Mouse (Mus musculus): ENCODE data around the gene Slc9a4. TPM values are rescaled to one million over a fixed set of nuclear protein-coding genes. Genes with fewer than 3 reads are reported as not detected.

Gene Slc9a4
- polyA plus RNA-seq, 1 experiment from 2014 or later, result not detected

DNA sequence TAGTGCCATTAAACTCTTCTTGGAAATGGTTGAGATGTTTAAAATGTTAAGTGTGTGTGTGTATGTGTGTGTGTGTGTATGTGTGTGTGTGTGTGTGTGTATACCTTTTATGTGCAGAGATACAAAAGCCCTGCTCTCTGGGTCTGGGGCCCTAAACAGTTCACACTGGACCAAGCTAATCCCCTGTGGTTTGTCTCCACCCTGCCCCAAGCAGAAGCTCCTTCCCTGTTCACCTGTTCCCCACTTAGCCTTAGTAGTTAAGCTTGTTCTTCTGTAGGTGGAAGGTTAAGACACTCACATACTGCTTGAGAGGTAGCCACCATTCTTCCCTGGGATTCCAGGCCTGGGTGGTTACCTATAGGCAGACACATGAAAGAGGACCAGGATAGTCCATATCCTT is 47.1 kb downstream of the Slc9a4 start:
- no peak overlapping the region for H3K4me3 ChIP-seq (ENCODE audit: low read depth, low read length)
- no peaks in the 10 kb centered on the region for H3K4me1 ChIP-seq (ENCODE audit: control insufficient read depth, low read depth, low read length)
- H3K4me2 ChIP-seq (ENCODE audit: low read depth, low read length), result no peak overlapping the region
- H3K27me3 ChIP-seq (ENCODE audit: control insufficient read depth, insufficient read depth, low read depth, low read length), result no peaks in the 10 kb centered on the region
- H3K9ac ChIP-seq (ENCODE audit: low read depth, low read length), result no peak overlapping the region
- H3K9me3 ChIP-seq (replicated peaks; ENCODE audit: control insufficient read depth, low read length), result no peaks in the 10 kb centered on the region
- no peak for ATAC-seq (ENCODE audit: low read depth)
- H3K36me3 ChIP-seq (ENCODE audit: control insufficient read depth, insufficient read depth), result no peaks in the 10 kb centered on the region
- no peak overlapping the region for H3K27ac ChIP-seq (ENCODE audit: low read length)

DNA sequence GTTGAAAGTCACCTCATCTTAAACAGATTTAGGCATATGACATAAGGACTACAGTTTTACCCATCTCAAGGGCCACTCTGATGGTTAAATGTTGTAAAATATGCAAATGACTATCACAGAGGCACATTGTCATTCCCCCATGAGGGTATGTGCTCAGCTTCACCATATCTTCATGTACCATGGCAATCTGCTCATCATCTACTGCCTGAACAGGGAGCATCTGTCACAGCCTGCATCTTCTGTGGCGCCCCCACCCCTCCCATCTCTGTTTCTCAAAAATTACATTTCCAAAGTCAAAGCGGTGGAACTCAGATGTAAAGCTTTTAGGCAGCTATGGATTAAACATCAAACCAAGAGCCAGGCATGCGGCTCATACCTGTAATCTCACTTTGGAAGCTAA is 48.6 kb downstream of the Slc9a4 start:
- no peak for ATAC-seq (ENCODE audit: low read depth)
- 63% methylated on average over 3 of the region's 3 CpGs for WGBS (ENCODE audit: insufficient replicate concordance)
- Histone ChIP-seq H3K4me3 (ENCODE audit: low read depth, low read length) (no peak overlapping the region), H3K36me3 (ENCODE audit: control insufficient read depth, insufficient read depth) (no peaks in the 10 kb centered on the region), H3K27ac (ENCODE audit: low read length) (no peak overlapping the region), H3K27me3 (ENCODE audit: control insufficient read depth, insufficient read depth, low read depth, low read length) (no peaks in the 10 kb centered on the region), H3K4me1 (ENCODE audit: control insufficient read depth, low read depth, low read length) (no peaks in the 10 kb centered on the region), H3K4me2 (ENCODE audit: low read depth, low read length) (no peak overlapping the region), H3K9me3 (replicated peaks; ENCODE audit: control insufficient read depth, low read length) (no peaks in the 10 kb centered on the region), H3K9ac (ENCODE audit: low read depth, low read length) (no peak overlapping the region)

DNA sequence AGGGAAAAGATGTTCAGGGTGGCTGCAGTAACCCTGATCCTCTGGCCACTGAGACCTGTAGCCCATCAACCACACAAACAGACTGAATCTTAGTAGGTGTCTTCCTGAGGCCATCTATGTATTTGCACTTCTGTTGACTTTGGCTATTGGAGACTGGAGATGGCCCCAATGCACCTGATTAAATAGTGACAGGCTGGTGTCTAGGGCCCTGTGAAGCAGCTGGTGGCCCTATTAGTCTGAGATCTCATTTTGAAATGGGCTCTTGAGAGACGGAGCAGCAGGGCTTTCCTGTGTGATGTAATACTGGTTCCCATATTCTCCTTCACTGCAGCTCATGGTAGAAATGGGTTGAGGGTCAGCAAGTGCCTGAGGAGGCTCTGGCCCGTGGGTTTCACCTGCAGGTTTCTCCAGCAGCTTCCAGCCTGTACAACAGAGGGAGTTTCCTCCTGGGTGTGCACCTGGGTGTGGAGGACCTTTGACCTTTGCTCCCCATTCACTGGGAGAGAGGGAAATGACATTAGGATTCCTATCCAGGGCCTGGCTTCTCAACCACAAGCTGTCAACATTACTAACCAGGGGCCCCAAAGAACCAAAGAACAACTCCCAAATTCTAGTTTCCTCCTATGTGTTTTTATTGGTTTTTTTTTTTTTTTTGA is 52.7 kb downstream of the Slc9a4 start:
- Histone ChIP-seq H3K4me2 (ENCODE audit: low read depth, low read length) (no peak overlapping the region), H3K9ac (ENCODE audit: low read depth, low read length) (no peak overlapping the region), H3K27ac (ENCODE audit: low read length) (no peak overlapping the region), H3K4me3 (ENCODE audit: low read depth, low read length) (no peak overlapping the region), H3K36me3 (ENCODE audit: control insufficient read depth, insufficient read depth) (no peaks in the 10 kb centered on the region), H3K9me3 (replicated peaks; ENCODE audit: control insufficient read depth, low read length) (no peaks in the 10 kb centered on the region), H3K4me1 (ENCODE audit: control insufficient read depth, low read depth, low read length) (no peaks in the 10 kb centered on the region), H3K27me3 (ENCODE audit: control insufficient read depth, insufficient read depth, low read depth, low read length) (no peaks in the 10 kb centered on the region)
- 23% methylated on average over 2 of the region's 2 CpGs for WGBS (ENCODE audit: insufficient replicate concordance)
- no peak for ATAC-seq (ENCODE audit: low read depth)

DNA sequence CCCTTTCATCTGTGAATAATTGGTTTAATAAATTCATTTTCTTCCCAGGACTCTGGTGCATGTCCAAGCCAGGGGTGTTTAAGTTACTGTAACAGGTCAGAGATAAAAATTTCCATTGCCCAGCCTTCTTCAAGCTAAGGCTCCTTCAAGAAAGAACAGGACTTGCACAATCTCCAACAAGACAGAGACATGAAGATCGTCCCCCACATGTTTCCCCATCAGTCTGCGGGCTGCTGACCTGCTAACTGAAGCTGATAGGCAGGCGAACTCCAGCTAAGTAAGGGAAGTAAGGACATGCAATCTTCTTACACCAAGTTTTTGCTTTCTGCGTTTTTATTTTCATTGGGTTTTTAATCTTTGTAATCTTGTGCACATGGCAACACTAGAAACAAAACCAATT is 54.7 kb downstream of the Slc9a4 start:
- H3K4me3 ChIP-seq (ENCODE audit: low read depth, low read length), result no peak overlapping the region
- no peak overlapping the region for H3K4me2 ChIP-seq (ENCODE audit: low read depth, low read length)
- no peaks in the 10 kb centered on the region for H3K9me3 ChIP-seq (replicated peaks; ENCODE audit: control insufficient read depth, low read length)
- no peaks in the 10 kb centered on the region for H3K27me3 ChIP-seq (ENCODE audit: control insufficient read depth, insufficient read depth, low read depth, low read length)
- no peak overlapping the region for H3K9ac ChIP-seq (ENCODE audit: low read depth, low read length)
- no peaks in the 10 kb centered on the region for H3K4me1 ChIP-seq (ENCODE audit: control insufficient read depth, low read depth, low read length)
- no peak overlapping the region for H3K27ac ChIP-seq (ENCODE audit: low read length)
- 46% methylated on average over 4 of the region's 4 CpGs for WGBS (ENCODE audit: insufficient replicate concordance)
- H3K36me3 ChIP-seq (ENCODE audit: control insufficient read depth, insufficient read depth), result no peaks in the 10 kb centered on the region
- no peak for ATAC-seq (ENCODE audit: low read depth)

DNA sequence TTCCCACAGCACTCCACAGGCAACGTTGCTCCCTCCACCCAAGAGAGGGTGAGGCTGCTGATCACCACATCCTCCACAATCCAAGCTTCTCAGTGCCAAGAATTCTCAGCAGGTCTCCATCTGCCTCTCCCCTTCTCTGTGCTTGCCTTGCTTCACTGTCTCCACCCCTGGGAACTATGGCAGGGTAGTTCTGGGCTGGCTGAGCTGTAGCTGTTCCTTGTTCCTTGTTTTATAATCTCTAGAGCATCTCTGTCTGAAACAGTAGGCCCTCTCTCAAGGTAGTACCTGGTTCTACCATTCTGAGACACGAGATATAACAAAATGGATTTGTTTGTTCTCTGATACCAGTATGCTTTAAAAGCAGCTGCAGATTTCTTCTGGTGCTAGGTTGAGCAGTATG is 68.4 kb downstream of the Slc9a4 start:
- no peak for ATAC-seq (ENCODE audit: low read depth)
- H3K27ac ChIP-seq (ENCODE audit: low read length), result no peak overlapping the region
- no peaks in the 10 kb centered on the region for H3K27me3 ChIP-seq (ENCODE audit: control insufficient read depth, insufficient read depth, low read depth, low read length)

DNA sequence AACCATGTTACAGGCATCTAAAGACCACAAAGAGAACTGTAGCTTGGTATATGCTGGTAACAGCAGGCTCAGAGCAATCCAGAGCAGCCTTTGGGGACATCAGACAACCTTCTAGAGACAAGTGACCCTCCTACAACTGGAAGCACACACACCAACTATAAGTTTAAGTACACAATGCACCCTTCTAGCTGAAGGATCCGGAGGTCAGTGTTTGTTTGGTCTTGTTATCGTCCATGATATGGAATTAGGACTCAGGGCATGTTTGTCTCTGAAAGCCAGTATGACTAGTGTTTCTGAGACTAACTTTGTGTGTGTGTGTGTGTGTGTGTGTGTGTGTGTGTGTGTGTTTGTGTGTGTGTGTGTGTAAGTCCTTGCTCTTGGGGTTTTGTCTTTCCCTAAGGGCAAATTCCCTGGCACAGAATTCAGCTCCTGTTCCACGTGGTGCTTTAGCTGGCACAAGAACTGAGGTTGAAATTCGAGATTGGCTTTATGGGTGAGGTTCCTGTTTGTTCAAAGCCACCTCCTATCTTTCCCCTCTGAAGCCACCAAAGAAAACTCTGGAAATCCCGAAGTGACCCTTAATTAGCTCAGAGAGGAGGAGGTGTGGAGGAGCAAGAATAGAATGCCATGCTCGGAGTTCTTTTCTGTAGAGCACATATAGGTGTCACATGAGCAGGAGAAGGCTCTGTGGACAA is 71.1 kb downstream of the Slc9a4 start:
- Histone ChIP-seq H3K9me3 (replicated peaks; ENCODE audit: control insufficient read depth, low read length) (no peaks in the 10 kb centered on the region), H3K27ac (ENCODE audit: low read length) (no peak overlapping the region), H3K36me3 (ENCODE audit: control insufficient read depth, insufficient read depth) (no peaks in the 10 kb centered on the region), H3K9ac (ENCODE audit: low read depth, low read length) (no peak overlapping the region), H3K4me3 (ENCODE audit: low read depth, low read length) (no peak overlapping the region), H3K4me1 (ENCODE audit: control insufficient read depth, low read depth, low read length) (no peaks in the 10 kb centered on the region), H3K4me2 (ENCODE audit: low read depth, low read length) (no peak overlapping the region), H3K27me3 (ENCODE audit: control insufficient read depth, insufficient read depth, low read depth, low read length) (no peaks in the 10 kb centered on the region)
- no peak for ATAC-seq (ENCODE audit: low read depth)
- WGBS (ENCODE audit: insufficient replicate concordance), result 35% methylated on average over 6 of the region's 6 CpGs

More for the DNA sequence above, 68.4 kb downstream of the Slc9a4 start:
- H3K4me3 ChIP-seq (ENCODE audit: low read depth, low read length), result no peak overlapping the region
- no peaks in the 10 kb centered on the region for H3K36me3 ChIP-seq (ENCODE audit: control insufficient read depth, insufficient read depth)
- no peak overlapping the region for H3K4me2 ChIP-seq (ENCODE audit: low read depth, low read length)
- H3K4me1 ChIP-seq (ENCODE audit: control insufficient read depth, low read depth, low read length), result no peaks in the 10 kb centered on the region
- no peak overlapping the region for H3K9ac ChIP-seq (ENCODE audit: low read depth, low read length)
- H3K9me3 ChIP-seq (replicated peaks; ENCODE audit: control insufficient read depth, low read length), result no peaks in the 10 kb centered on the region
- 40% methylated on average over 2 of the region's 2 CpGs for WGBS (ENCODE audit: insufficient replicate concordance)

DNA sequence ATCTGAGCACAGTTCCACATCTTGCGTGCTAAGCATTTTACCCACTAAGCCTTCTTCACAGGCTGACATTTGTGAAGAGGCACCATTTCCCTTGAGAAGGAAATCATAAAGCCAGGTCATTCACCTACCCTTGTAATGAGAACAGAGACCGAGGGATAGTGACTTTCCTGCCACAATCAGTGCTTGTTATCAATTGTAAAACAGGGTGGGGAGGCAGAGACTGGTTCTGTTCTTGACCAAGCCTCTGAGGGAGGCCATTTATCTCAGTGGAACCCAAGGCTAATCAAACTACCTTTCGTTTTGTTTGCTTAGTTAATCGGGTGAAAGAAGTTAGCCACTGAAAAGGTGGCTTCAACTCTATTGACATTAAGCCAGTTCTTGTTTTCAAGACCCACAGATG is 77.2 kb downstream of the Slc9a4 start:
- no peak for ATAC-seq (ENCODE audit: low read depth)
- Histone ChIP-seq H3K4me1 (ENCODE audit: control insufficient read depth, low read depth, low read length) (no peaks in the 10 kb centered on the region), H3K4me3 (ENCODE audit: low read depth, low read length) (no peak overlapping the region), H3K36me3 (ENCODE audit: control insufficient read depth, insufficient read depth) (no peaks in the 10 kb centered on the region), H3K27me3 (ENCODE audit: control insufficient read depth, insufficient read depth, low read depth, low read length) (no peaks in the 10 kb centered on the region), H3K4me2 (ENCODE audit: low read depth, low read length) (no peak overlapping the region), H3K27ac (ENCODE audit: low read length) (no peak overlapping the region), H3K9ac (ENCODE audit: low read depth, low read length) (no peak overlapping the region), H3K9me3 (replicated peaks; ENCODE audit: control insufficient read depth, low read length) (no peaks in the 10 kb centered on the region)
- whole genome bisulfite sequencing (ENCODE audit: insufficient replicate concordance), result 48% methylated on average over 4 of the region's 4 CpGs

DNA sequence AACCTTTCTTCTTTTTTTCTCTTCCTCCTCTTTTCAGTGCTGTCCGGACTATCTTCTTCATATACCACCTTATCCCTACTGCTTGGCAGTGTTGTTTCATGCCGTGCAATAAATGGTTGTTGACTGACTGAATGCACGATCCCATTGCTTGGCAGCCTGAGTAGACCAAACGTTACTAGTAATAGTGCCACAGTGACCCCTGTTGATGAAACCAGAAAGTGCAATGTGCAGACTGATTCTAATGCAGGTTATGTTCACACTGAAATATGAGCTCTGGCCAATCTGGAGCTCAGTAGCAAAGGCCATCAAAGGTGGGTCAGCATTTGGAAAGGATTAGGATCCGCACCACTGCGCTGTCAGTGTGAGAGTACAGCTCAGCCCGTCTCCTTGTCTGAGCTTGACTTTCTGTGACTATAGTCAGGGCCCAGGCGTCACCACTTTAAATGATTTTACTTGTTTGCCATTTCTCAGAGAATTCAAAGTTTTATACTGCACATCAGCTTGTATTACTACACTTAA is 78.2 kb downstream of the Slc9a4 start:
- 44% methylated on average over 8 of the region's 8 CpGs for WGBS (ENCODE audit: insufficient replicate concordance)
- Histone ChIP-seq H3K36me3 (ENCODE audit: control insufficient read depth, insufficient read depth) (no peaks in the 10 kb centered on the region), H3K9ac (ENCODE audit: low read depth, low read length) (no peak overlapping the region), H3K4me2 (ENCODE audit: low read depth, low read length) (no peak overlapping the region), H3K27ac (ENCODE audit: low read length) (no peak overlapping the region), H3K4me3 (ENCODE audit: low read depth, low read length) (no peak overlapping the region), H3K9me3 (replicated peaks; ENCODE audit: control insufficient read depth, low read length) (no peaks in the 10 kb centered on the region), H3K27me3 (ENCODE audit: control insufficient read depth, insufficient read depth, low read depth, low read length) (no peaks in the 10 kb centered on the region), H3K4me1 (ENCODE audit: control insufficient read depth, low read depth, low read length) (no peaks in the 10 kb centered on the region)
- ATAC-seq (ENCODE audit: low read depth), result no peak

DNA sequence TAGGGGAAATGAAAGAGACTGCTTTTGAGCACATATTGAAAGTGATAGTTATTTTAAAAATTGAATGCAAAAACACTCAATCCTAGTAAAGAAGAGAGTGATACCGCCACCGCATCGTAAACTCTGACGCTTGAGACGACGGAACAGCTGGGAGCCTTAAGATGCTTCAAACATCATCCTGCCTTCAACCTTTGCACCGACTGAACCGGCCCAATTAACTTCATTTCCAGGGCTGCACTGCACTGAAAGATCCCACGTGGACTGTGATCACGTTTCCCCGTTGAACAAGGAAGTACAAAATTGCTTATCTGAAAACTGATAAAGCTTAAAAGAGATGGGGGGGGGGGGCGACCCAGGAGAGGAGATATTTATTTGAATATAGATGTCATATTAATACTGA is 79.1 kb downstream of the Slc9a4 start:
- H3K27ac ChIP-seq (ENCODE audit: low read length), result no peak overlapping the region
- no peak overlapping the region for H3K4me2 ChIP-seq (ENCODE audit: low read depth, low read length)
- H3K27me3 ChIP-seq (ENCODE audit: control insufficient read depth, insufficient read depth, low read depth, low read length), result no peaks in the 10 kb centered on the region
- H3K9ac ChIP-seq (ENCODE audit: low read depth, low read length), result no peak overlapping the region
- ATAC-seq (ENCODE audit: low read depth), result no peak
- H3K36me3 ChIP-seq (ENCODE audit: control insufficient read depth, insufficient read depth), result no peaks in the 10 kb centered on the region
- no peaks in the 10 kb centered on the region for H3K4me1 ChIP-seq (ENCODE audit: control insufficient read depth, low read depth, low read length)
- WGBS (ENCODE audit: insufficient replicate concordance), result 54% methylated on average over 12 of the region's 12 CpGs
- no peaks in the 10 kb centered on the region for H3K9me3 ChIP-seq (replicated peaks; ENCODE audit: control insufficient read depth, low read length)
- H3K4me3 ChIP-seq (ENCODE audit: low read depth, low read length), result no peak overlapping the region

Data from liver, embryonic 16.5 days (tissue).